Mouse (Mus musculus) Patski (cell line): ENCODE data around the gene Stk40. TPM values are rescaled to one million over a fixed set of nuclear protein-coding genes. Genes with fewer than 3 reads are reported as not detected.
A peak's percentile ranks its signal among the peaks of the same experiment; 100 is the strongest.

Experiments
- ATAC-seq: fragments of 100-300 bp; one replicate; pipeline ENCODE4 v1.8.0; 2021
- CTCF ChIA-PET: fragments of 350-600 bp; sonication (Branson Sonifier 250); formaldehyde crosslinking; loops from one replicate; lab custom pipeline; 2022; ENCODE audit warnings: inconsistent platforms; lab: Charles Lee
- POLR2A ChIA-PET: fragments of 350-600 bp; sonication (Branson Sonifier 250); formaldehyde crosslinking; loops from one replicate; lab custom pipeline; 2022; ENCODE audit warnings: antibody characterized with exemption, inconsistent platforms; lab: Charles Lee
- DNase-seq: peaks from one replicate; pipeline ENCODE4 v3.0.0-alpha.2; 2011; ENCODE audit warnings: low read depth, low spot score
- H3K27me3 ChIP-seq: fragments of 371-371 bp; one replicate; pipeline ENCODE4 v1.5.1; 2021
- CTCF ChIP-seq: fragments of 100-300 bp; IDR thresholded peaks from one replicate; pipeline ENCODE4 v1.5.1; 2021
- in situ Hi-C: fragments of 300-500 bp; cut with MboI; formaldehyde crosslinking; loops from 3 replicates; pipeline ENCODE4 v1.11.1; 2018; ENCODE audit warnings: low pct_unique_long_range_greater_than_20kb, mixed read lengths
- polyA plus RNA-seq: library from polyadenylated mRNA; unstranded; gene quantifications from one replicate; pipeline ENCODE4 v1.2.3, GENCODE M21; 2021

Gene Stk40
- polyA plus RNA-seq, 1 experiment from 2014 or later, result 11.8 TPM

- H3K27me3 ChIP-seq, result no peaks in the 10 kb centered on the region
- ATAC-seq (no peak), DNase-seq (no peak)
- ChIA-PET CTCF (no interaction called here), POLR2A (interaction anchor here (1.0 to 2.3 kb wide), 2 partner anchors 12 to 14 kb away, joined by 3 to 7 read pairs; no protein-coding TSS in a partner anchor)
- in situ Hi-C loops, result no loop called here
- TF ChIP-seq CTCF, result no peak
These were observed 6.0 kb upstream of the Stk40 start for GRCm38 (mm10) chr4:126097711-126098253.

GRCm38 (mm10) chr4:126099365-126099764 lies 4.4 kb upstream of the Stk40 start:
- no peak for ATAC-seq
- ChIA-PET CTCF (interaction anchor here (2.1 kb wide), 1 partner anchor 35 kb away, joined by 4 read pairs; no protein-coding TSS in a partner anchor), POLR2A (no interaction called here)
- in situ Hi-C loops, result no loop called here
- TF ChIP-seq CTCF, result no peak
- DNase-seq, result no peak
- H3K27me3 ChIP-seq, result no peaks in the 10 kb centered on the region

GRCm38 (mm10) chr4:126100764-126101163 lies 3.0 kb upstream of the Stk40 start:
- no peaks in the 10 kb centered on the region for H3K27me3 ChIP-seq
- TF ChIP-seq CTCF, result no peak
- DNase-seq (no peak), ATAC-seq (no peak)
- ChIA-PET POLR2A (no interaction called here), CTCF (interaction anchor here (1.1 kb wide), 1 partner anchor 12 kb away, joined by 3 read pairs; no protein-coding TSS in a partner anchor)
- in situ Hi-C loops, result no loop called here

- CTCF ChIA-PET, result interaction anchor here (1.1 to 1.7 kb wide), 4 partner anchors 10 to 29 kb away, joined by 3 to 5 read pairs (median 3); no protein-coding TSS in a partner anchor
- TF ChIP-seq CTCF, result no peak
- POLR2A ChIA-PET, result interaction anchor here (0.6 to 5.2 kb wide), 3 partner anchors 11 to 29 kb away, joined by 3 to 20 read pairs (median 5); no protein-coding TSS in a partner anchor
- no peaks in the 10 kb centered on the region for H3K27me3 ChIP-seq
- ATAC-seq (peak; percentile 56), DNase-seq (no peak)
- in situ Hi-C loops, result no loop called here
These were observed 1.5 kb upstream of the Stk40 start for GRCm38 (mm10) chr4:126102061-126102841.

- ChIA-PET POLR2A (interaction anchor here (1.0 to 5.2 kb wide), 3 partner anchors 10 to 28 kb away, joined by 3 to 20 read pairs (median 5); no protein-coding TSS in a partner anchor), CTCF (interaction anchor here (1.4 to 1.7 kb wide), 2 partner anchors 10 to 28 kb away, joined by 3 to 5 read pairs; no protein-coding TSS in a partner anchor)
- DNase-seq, result peak; percentile 87
- ATAC-seq, result peak; percentile 81
- H3K27me3 ChIP-seq, result no peaks in the 10 kb centered on the region
- in situ Hi-C loops, result no loop called here
- TF ChIP-seq CTCF, result no peak
These were observed 638 bp upstream of the Stk40 start for GRCm38 (mm10) chr4:126103057-126103581.

GRCm38 (mm10) chr4:126104261-126105075 lies 711 bp downstream of the Stk40 start:
- in situ Hi-C loops, result no loop called here
- ChIA-PET POLR2A (interaction anchor here (5.2 kb wide), 1 partner anchor 27 kb away, joined by 20 read pairs; no protein-coding TSS in a partner anchor), CTCF (interaction anchor here (0.9 to 1.4 kb wide), 2 partner anchors 10 to 27 kb away, joined by 3 read pairs; no protein-coding TSS in a partner anchor)
- H3K27me3 ChIP-seq, result no peaks in the 10 kb centered on the region
- no peak for DNase-seq
- no peak for ATAC-seq
- no peak for TF ChIP-seq CTCF

- H3K27me3 ChIP-seq, result no peaks in the 10 kb centered on the region
- CTCF ChIA-PET, result interaction anchor here (1.4 to 1.5 kb wide), 2 partner anchors 19 to 26 kb away, joined by 3 to 6 read pairs; no protein-coding TSS in a partner anchor
- no peak for ATAC-seq
- no peak for DNase-seq
- POLR2A ChIA-PET, result interaction anchor here (5.2 kb wide), 1 partner anchor 26 kb away, joined by 20 read pairs; no protein-coding TSS in a partner anchor
- in situ Hi-C loops, result no loop called here
- TF ChIP-seq CTCF, result no peak
These were observed 1.5 kb downstream of the Stk40 start for GRCm38 (mm10) chr4:126105131-126105783.

GRCm38 (mm10) chr4:126108061-126108740 lies 4.4 kb downstream of the Stk40 start:
- ATAC-seq (no peak), DNase-seq (no peak)
- TF ChIP-seq CTCF, result no peak
- no peaks in the 10 kb centered on the region for H3K27me3 ChIP-seq
- ChIA-PET POLR2A (interaction anchor here (2.0 kb wide), 1 partner anchor 23 kb away, joined by 5 read pairs; no protein-coding TSS in a partner anchor), CTCF (interaction anchor here (1.0 to 1.6 kb wide), 3 partner anchors 22 to 33 kb away, joined by 3 to 4 read pairs (median 3); no protein-coding TSS in a partner anchor)
- in situ Hi-C loops, result no loop called here
